Mouse (Mus musculus): ENCODE data around the gene C1qtnf1.

GRCm38 (mm10) chr11:118418834-118419504 is 9.0 kb upstream of the C1qtnf1 start, which contains the start of gene Cant1:
- TF ChIP-seq HCFC1 (IDR thresholded peaks at IDR 0.05; ENCODE audit: borderline replicate concordance, insufficient read depth, low read length) (peak; percentile 99), MAFK (IDR thresholded peaks at IDR 0.05; ENCODE audit: insufficient read depth, low read depth, low read length) (no peak), ZC3H11A (IDR thresholded peaks at IDR 0.05; ENCODE audit: borderline replicate concordance, low read depth, low read length) (no peak), CHD2 (IDR thresholded peaks at IDR 0.05; ENCODE audit: low read depth, low read length) (no peak), ZNF384 (IDR thresholded peaks at IDR 0.05; ENCODE audit: low read depth, low read length) (no peak)
